ENCODE assay signal across 8 mouse cellular contexts in genomic region chr17:8856430-8857371, GRCm38 (mm10).
DNase-seq lines count a peak whose midpoint lies in the region; ATAC-seq lines count a peak whose summit lies in the region.

No protein-coding gene starts in this region.

- peak; percentile 97 for ATAC-seq in common myeloid progenitor, adult 5-6 weeks (replicated peaks; ENCODE audit: low read depth, poor library complexity, severe bottlenecking)
- ATAC-seq in lung, embryonic 16.5 days (ENCODE audit: low read depth): peak; percentile 83
- no peak; the same call in 1 of the 2 replicates for ATAC-seq in erythroid progenitor cell, adult 5-6 weeks (replicated peaks; ENCODE audit: low FRiP score, poor library complexity, severe bottlenecking)

- peak overlapping the region; percentile 36 for H3K4me2 ChIP-seq in lung, embryonic 16.5 days (ENCODE audit: low read depth, low read length)

- DNase-seq in MN1 (ENCODE audit: low spot score): peak; percentile 59
- DNase-seq in heart, adult 18-20 months: peak; percentile 89
- peak; percentile 63 for DNase-seq in kidney, adult 18-20 months
- peak; percentile 31 for DNase-seq in ovary, postnatal 10 days (ENCODE audit: low spot score)
- no peak for DNase-seq in cerebellum, adult 18-20 months

- H3K4me1 ChIP-seq in lung, embryonic 16.5 days (replicated peaks; ENCODE audit: control insufficient read depth, insufficient read depth, low read length): peaks cover 6% of the 10 kb centered on the region

- no peak overlapping the region for H3K27ac ChIP-seq in lung, embryonic 16.5 days (ENCODE audit: low read length)

- no peaks in the 10 kb centered on the region for H3K27me3 ChIP-seq in lung, embryonic 16.5 days (ENCODE audit: control insufficient read depth, insufficient read depth, low read depth, low read length)

- no peaks in the 10 kb centered on the region for H3K9me3 ChIP-seq in lung, embryonic 16.5 days (ENCODE audit: control insufficient read depth, low read length)

- no peaks in the 10 kb centered on the region for H3K36me3 ChIP-seq in lung, embryonic 16.5 days (ENCODE audit: control insufficient read depth, insufficient read depth, low read length)

- H3K9ac ChIP-seq in lung, embryonic 16.5 days (ENCODE audit: low read length): no peak overlapping the region

- peak overlapping the region; percentile 27 for H3K4me3 ChIP-seq in lung, embryonic 16.5 days (ENCODE audit: low read length)

- WGBS in lung, embryonic 16.5 days: 28% methylated on average over 22 of the region's 22 CpGs

Comparison
In these comparisons a context has a peak if more than half of its experiments do, and no peak if none do; other contexts are left out.
1. DNase-seq: peak in MN1 (single experiment), heart, adult 18-20 months (2 of 2), kidney, adult 18-20 months (single experiment) and ovary, postnatal 10 days (single experiment); none in cerebellum, adult 18-20 months (0 of 2).